Mouse (Mus musculus): Measurements from ENCODE around the gene Runx2.

DNA sequence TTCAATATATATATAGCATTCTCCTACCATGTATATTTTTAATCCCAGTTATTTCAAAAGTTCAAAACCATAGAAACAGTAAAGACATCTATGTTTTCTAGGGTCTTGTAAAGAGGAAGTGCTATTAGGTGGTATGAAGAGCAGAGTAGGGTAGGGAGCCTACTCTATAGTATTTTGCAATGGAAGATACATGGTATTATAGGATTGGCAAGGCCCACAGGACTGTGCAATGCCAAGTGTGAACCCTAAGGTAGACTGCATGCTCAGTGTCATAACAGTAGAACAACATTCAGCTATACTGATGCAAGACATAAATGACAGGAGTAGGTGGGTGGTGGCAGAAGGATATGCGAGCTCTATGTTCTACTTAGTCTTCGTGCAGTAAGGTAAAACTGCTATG, 181.7 kb downstream of the Runx2 start:
- TF ChIP-seq CTCF (IDR thresholded peaks at IDR 0.05; ENCODE audit: control insufficient read depth, insufficient read depth, low read length) (no peak), POLR2A (IDR thresholded peaks at IDR 0.05; ENCODE audit: borderline replicate concordance, control insufficient read depth, low read depth, low read length) (no peak)
